Mouse (Mus musculus) testis, adult 2 months (tissue): ENCODE data around the gene Bcar3.

Experiments
- CTCF ChIP-seq: fragments of 200-500 bp; IDR thresholded peaks from 2 replicates; pipeline ENCODE4 v1.5.1; 2012; ENCODE audit warnings: low read depth, mild to moderate bottlenecking, inconsistent platforms, low read length, moderate library complexity; ENCODE audit not compliant: control insufficient read depth, insufficient read depth, insufficient replicate concordance
- POLR2A ChIP-seq: fragments of 200-500 bp; IDR thresholded peaks from 2 replicates; pipeline ENCODE4 v1.6.1; 2012; ENCODE audit warnings: low read depth, mild to moderate bottlenecking, inconsistent platforms, low read length, moderate library complexity; ENCODE audit not compliant: control insufficient read depth

DNA sequence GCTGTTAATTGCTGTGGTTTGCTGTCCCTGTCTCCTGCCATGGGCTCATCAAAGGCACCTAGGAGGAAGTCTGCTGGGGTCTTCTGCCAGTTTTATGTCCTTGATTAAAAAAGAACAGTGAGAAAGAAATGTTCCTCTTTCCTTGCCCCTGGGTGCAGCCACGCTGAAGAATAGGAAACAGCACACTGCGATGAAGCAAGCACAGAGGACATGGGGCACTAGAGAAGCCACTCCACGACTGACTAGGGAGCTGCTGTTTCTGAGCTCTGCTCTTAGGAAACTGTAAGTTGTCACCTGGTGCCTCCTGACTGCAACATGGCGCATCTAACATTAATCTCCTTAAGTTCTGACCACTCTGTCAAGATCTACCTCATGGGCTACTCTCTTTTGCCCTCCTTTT lies 272.6 kb downstream of the Bcar3 start:
- no peak for TF ChIP-seq CTCF
- TF ChIP-seq POLR2A = no peak
